Mouse (Mus musculus): Measurements from ENCODE around the gene St3gal2. TPM values are rescaled to one million over a fixed set of nuclear protein-coding genes. Genes with fewer than 3 reads are reported as not detected.

The St3gal2 gene
- total and polyA plus RNA-seq, 3 experiments = 16.9 to 44.5 (median 17.0) TPM

- H3K9me3 ChIP-seq (replicated peaks; ENCODE audit: low read length) = peaks cover 2% of the 10 kb centered on the region
- H3K27ac ChIP-seq (ENCODE audit: insufficient read depth, low read depth) = no peak overlapping the region
- no peak overlapping the region for H3K4me2 ChIP-seq (ENCODE audit: insufficient read depth, low read depth, poor library complexity, severe bottlenecking)
- H3K36me3 ChIP-seq (replicated peaks in 1 of 2; ENCODE audit: control insufficient read depth in 1 of 2, insufficient read depth in 1 of 2, low read length in 1 of 2) = peaks cover 44 to 81% of the 10 kb centered on the region in 2 experiments
- TF ChIP-seq PAX5 (IDR thresholded peaks at IDR 0.05; ENCODE audit: low read length) = no peak
- no peak for TF ChIP-seq RCOR1 (conservative IDR thresholded peaks at IDR 0.05; ENCODE audit: low read depth, low read length)
- no peak for TF ChIP-seq USF1 (IDR thresholded peaks at IDR 0.05; ENCODE audit: low read depth, low read length)
- TF ChIP-seq ZC3H11A (IDR thresholded peaks at IDR 0.05; ENCODE audit: low read depth, low read length) = no peak
- TF ChIP-seq GABPA (IDR thresholded peaks at IDR 0.05; ENCODE audit: insufficient replicate concordance, low read depth, low read length) = no peak
- TF ChIP-seq USF2 (conservative IDR thresholded peaks at IDR 0.05; ENCODE audit: low read depth, low read length) = no peak
- dilution Hi-C loops (cut with MboI; ENCODE audit: extremely low pct_ligation_motif_present, extremely low pct_unique_long_range_greater_than_20kb, low sequenced_read_pairs) = no loop called here
- in situ Hi-C loops (cut with MboI; ENCODE audit: low pct_ligation_motif_present, low pct_unique_long_range_greater_than_20kb, low sequenced_read_pairs) = no loop called here
- H3K4me3 ChIP-seq (replicated peaks in 1 of 3; ENCODE audit: low read depth in 2 of 3, low read length in 2 of 3, poor library complexity in 1 of 3) = no peak overlapping the region
- H3K79me2 ChIP-seq (replicated peaks; ENCODE audit: control insufficient read depth, extremely low read depth, insufficient read depth, poor library complexity, severe bottlenecking) = no peaks in the 10 kb centered on the region
- DNase-seq (ENCODE audit: extremely low read depth) = no peak
- H3K9ac ChIP-seq (ENCODE audit: insufficient read depth, low read depth) = no peak overlapping the region
- H3K4me1 ChIP-seq (ENCODE audit: control insufficient read depth in 1 of 2, insufficient read depth in 2 of 2) = no peaks in the 10 kb centered on the region
- H3K27me3 ChIP-seq (replicated peaks) = no peaks in the 10 kb centered on the region
These were observed 26.8 kb upstream of the St3gal2 start for GRCm38 (mm10) chr8:110892913-110893312.

DNA sequence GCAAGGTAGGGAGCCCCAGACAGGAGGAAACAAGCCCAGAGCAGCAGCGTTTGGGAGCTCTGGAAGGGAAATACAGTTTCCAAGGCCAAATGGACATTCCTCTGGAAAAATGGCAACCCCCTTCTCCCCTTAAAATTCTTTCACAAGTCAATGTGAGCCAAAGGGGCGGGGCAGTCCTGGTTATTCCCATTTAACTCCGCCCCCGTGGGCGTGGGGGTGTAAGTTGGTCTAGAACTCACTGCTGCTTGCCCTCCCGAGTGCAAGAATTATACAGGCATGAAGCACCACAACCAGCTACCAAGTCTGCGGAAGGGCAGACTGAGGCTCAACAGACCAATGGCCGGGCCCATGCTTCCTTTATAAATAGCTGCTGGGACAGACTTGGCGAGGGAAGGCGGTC is 24.9 kb upstream of the St3gal2 start:
- no peak overlapping the region for H3K4me3 ChIP-seq (replicated peaks in 1 of 3; ENCODE audit: low read depth in 2 of 3, low read length in 2 of 3, poor library complexity in 1 of 3)
- no peak overlapping the region for H3K4me2 ChIP-seq (ENCODE audit: insufficient read depth, low read depth, poor library complexity, severe bottlenecking)
- H3K36me3 ChIP-seq (replicated peaks in 1 of 2; ENCODE audit: control insufficient read depth in 1 of 2, insufficient read depth in 1 of 2, low read length in 1 of 2) = peaks cover 47 to 80% of the 10 kb centered on the region in 2 experiments
- H3K27ac ChIP-seq (ENCODE audit: insufficient read depth, low read depth) = no peak overlapping the region
- dilution Hi-C loops (cut with MboI; ENCODE audit: extremely low pct_ligation_motif_present, extremely low pct_unique_long_range_greater_than_20kb, low sequenced_read_pairs) (no loop called here), in situ Hi-C loops (cut with MboI; ENCODE audit: low pct_ligation_motif_present, low pct_unique_long_range_greater_than_20kb, low sequenced_read_pairs) (no loop called here)
- H3K9ac ChIP-seq (ENCODE audit: insufficient read depth, low read depth) = no peak overlapping the region
- no peaks in the 10 kb centered on the region for H3K4me1 ChIP-seq (ENCODE audit: control insufficient read depth in 1 of 2, insufficient read depth in 2 of 2)
- no peaks in the 10 kb centered on the region for H3K27me3 ChIP-seq (replicated peaks)
- no peaks in the 10 kb centered on the region for H3K79me2 ChIP-seq (replicated peaks; ENCODE audit: control insufficient read depth, extremely low read depth, insufficient read depth, poor library complexity, severe bottlenecking)
- peaks cover 2% of the 10 kb centered on the region for H3K9me3 ChIP-seq (replicated peaks; ENCODE audit: low read length)
- no peak for DNase-seq (ENCODE audit: extremely low read depth)
- TF ChIP-seq CHD1 (IDR thresholded peaks at IDR 0.05; ENCODE audit: low read depth, low read length) = no peak
- no peak for TF ChIP-seq MXI1 (IDR thresholded peaks at IDR 0.05; ENCODE audit: low read depth, low read length)
- no peak for TF ChIP-seq POLR2AphosphoS2 (IDR thresholded peaks at IDR 0.05; ENCODE audit: low read depth, low read length)
- TF ChIP-seq SMC3 (IDR thresholded peaks at IDR 0.05; ENCODE audit: low read depth, low read length) = no peak

DNA sequence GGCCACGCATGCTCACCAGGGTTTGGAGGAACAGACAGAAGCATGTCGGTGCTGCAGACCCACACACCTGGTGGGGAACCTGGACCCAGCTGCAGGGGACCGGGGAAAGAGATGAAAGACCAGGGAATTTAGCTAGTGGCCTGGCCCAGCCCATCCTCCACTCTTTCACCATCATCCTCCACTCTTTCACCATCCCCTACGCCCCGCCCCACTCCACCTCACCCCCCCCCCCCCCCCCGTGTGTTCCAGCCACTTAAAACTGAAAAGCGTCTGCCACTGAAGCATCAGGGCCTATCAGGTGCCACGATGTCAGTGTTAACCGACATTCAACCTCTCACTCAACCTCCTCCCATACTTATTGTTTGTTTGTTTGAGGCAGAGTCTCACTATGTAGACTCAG is 24.5 kb upstream of the St3gal2 start:
- in situ Hi-C loops (cut with MboI; ENCODE audit: low pct_ligation_motif_present, low pct_unique_long_range_greater_than_20kb, low sequenced_read_pairs) = no loop called here

More for the DNA sequence above, 24.5 kb upstream of the St3gal2 start:
- Histone ChIP-seq H3K4me2 (ENCODE audit: insufficient read depth, low read depth, poor library complexity, severe bottlenecking) (no peak overlapping the region), H3K27ac (ENCODE audit: insufficient read depth, low read depth) (no peak overlapping the region), H3K9me3 (replicated peaks; ENCODE audit: low read length) (peaks cover 2% of the 10 kb centered on the region), H3K4me1 (ENCODE audit: control insufficient read depth in 1 of 2, insufficient read depth in 2 of 2) (no peaks in the 10 kb centered on the region), H3K36me3 (replicated peaks in 1 of 2; ENCODE audit: control insufficient read depth in 1 of 2, insufficient read depth in 1 of 2, low read length in 1 of 2) (peaks cover 43 to 76% of the 10 kb centered on the region in 2 experiments), H3K9ac (ENCODE audit: insufficient read depth, low read depth) (no peak overlapping the region), H3K79me2 (replicated peaks; ENCODE audit: control insufficient read depth, extremely low read depth, insufficient read depth, poor library complexity, severe bottlenecking) (no peaks in the 10 kb centered on the region; the same call in 1 of the 2 replicates), H3K27me3 (replicated peaks) (no peaks in the 10 kb centered on the region), H3K4me3 (replicated peaks in 1 of 3; ENCODE audit: low read depth in 2 of 3, low read length in 2 of 3, poor library complexity in 1 of 3) (no peak overlapping the region)
- dilution Hi-C loops (cut with MboI; ENCODE audit: extremely low pct_ligation_motif_present, extremely low pct_unique_long_range_greater_than_20kb, low sequenced_read_pairs) = no loop called here
- DNase-seq (ENCODE audit: extremely low read depth) = no peak
- TF ChIP-seq SIN3A (IDR thresholded peaks at IDR 0.05; ENCODE audit: low read length) (no peak), EP300 (IDR thresholded peaks at IDR 0.05; ENCODE audit: low read length) (no peak), ELF1 (IDR thresholded peaks at IDR 0.05; ENCODE audit: low read depth, low read length) (no peak), BHLHE40 (IDR thresholded peaks at IDR 0.05; ENCODE audit: low read depth, low read length) (no peak), TBP (conservative IDR thresholded peaks at IDR 0.05; ENCODE audit: low read depth, low read length) (no peak), JUND (conservative IDR thresholded peaks at IDR 0.05; ENCODE audit: low read depth, low read length) (no peak), PAX5 (IDR thresholded peaks at IDR 0.05; ENCODE audit: low read length) (no peak), KAT2A (IDR thresholded peaks at IDR 0.05; ENCODE audit: insufficient replicate concordance, low read length) (no peak), SMC3 (IDR thresholded peaks at IDR 0.05; ENCODE audit: low read depth, low read length) (no peak), RAD21 (IDR thresholded peaks at IDR 0.05; ENCODE audit: low read depth, low read length) (no peak), MYC (IDR thresholded peaks at IDR 0.05; ENCODE audit: low read depth, low read length) (no peak), TCF12 (IDR thresholded peaks at IDR 0.05; ENCODE audit: low read depth, low read length) (no peak), CTCF (conservative IDR thresholded peaks at IDR 0.05 in 1 of 2, IDR thresholded peaks at IDR 0.05 in 1 of 2; ENCODE audit: low read depth in 2 of 2, low read length in 2 of 2) (no peak), GABPA (IDR thresholded peaks at IDR 0.05; ENCODE audit: insufficient replicate concordance, low read depth, low read length) (no peak), ZMIZ1 (IDR thresholded peaks at IDR 0.05; ENCODE audit: low read depth, low read length) (no peak), ETS1 (conservative IDR thresholded peaks at IDR 0.05; ENCODE audit: low read depth, low read length) (no peak), ZC3H11A (IDR thresholded peaks at IDR 0.05; ENCODE audit: low read depth, low read length) (no peak), ZNF384 (IDR thresholded peaks at IDR 0.05; ENCODE audit: low read depth, low read length) (no peak), MAZ (IDR thresholded peaks at IDR 0.05; ENCODE audit: low read depth, low read length) (no peak)
